Mouse (Mus musculus): ENCODE measurements around the gene Pacsin2.
"Not testable (repeated sequence)": the region's sequence is repeated elsewhere in the genome, so short reads cannot be mapped to it uniquely, and the experiment has no call there.

Gene Pacsin2

GRCm38 (mm10) chr15:83423589-83424384, 40.6 kb downstream of the Pacsin2 start:
- no peak for DNase-seq (ENCODE audit: low spot score)

- DNase-seq (ENCODE audit: low spot score), result no peak
These were observed 42.0 kb downstream of the Pacsin2 start for GRCm38 (mm10) chr15:83422299-83422981.

GRCm38 (mm10) chr15:83419562-83419961, 44.8 kb downstream of the Pacsin2 start:
- no peak for DNase-seq (ENCODE audit: low spot score)

GRCm38 (mm10) chr15:83418685-83419084, 45.7 kb downstream of the Pacsin2 start:
- DNase-seq (ENCODE audit: low spot score), result no peak

DNA sequence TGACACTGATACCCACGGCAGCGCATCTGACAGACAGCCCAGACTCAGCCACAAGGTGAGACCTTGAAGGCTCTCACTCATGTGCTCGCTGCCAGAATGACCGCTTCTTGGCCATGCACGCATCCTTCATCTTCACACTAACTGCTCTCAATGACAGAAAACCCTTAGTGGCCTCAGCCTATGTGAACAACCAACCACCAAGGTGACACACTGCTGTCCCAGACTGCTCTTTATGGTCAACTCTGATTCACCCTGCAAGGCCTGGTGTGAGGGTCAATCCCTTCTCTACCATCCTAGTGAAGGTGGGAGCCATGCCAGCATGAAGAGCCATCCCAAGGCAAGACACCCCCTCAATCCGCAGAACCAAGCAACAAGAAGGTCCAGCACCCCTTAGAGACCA, 46.5 kb downstream of the Pacsin2 start:
- no peak for DNase-seq (ENCODE audit: low spot score)

GRCm38 (mm10) chr15:83417407-83417806, 47.0 kb downstream of the Pacsin2 start:
- DNase-seq (ENCODE audit: low spot score), result peak; percentile 64

- DNase-seq (ENCODE audit: low spot score), result no peak
These were observed 49.0 kb downstream of the Pacsin2 start for GRCm38 (mm10) chr15:83415391-83415790.

DNA sequence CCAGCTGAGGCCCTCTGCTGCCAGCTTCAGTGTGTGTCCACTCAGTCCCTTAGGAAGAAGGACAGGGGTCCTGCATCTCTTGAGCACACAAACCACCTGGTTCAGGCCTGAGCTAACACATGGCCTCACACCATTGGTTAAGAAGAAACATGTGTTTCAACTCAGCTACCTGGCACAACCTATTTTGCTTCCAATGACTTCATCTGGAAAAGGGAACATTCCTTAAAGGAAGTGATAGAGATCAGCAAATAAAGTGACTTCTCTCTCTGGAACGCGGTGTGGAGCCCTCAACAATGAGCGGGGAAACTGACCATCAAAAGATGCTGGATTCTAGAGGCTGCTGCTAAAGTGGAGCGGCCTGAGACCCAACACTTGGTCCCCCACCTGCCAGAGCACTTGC, 52.8 kb downstream of the Pacsin2 start:
- no peak for DNase-seq (ENCODE audit: low spot score)

DNA sequence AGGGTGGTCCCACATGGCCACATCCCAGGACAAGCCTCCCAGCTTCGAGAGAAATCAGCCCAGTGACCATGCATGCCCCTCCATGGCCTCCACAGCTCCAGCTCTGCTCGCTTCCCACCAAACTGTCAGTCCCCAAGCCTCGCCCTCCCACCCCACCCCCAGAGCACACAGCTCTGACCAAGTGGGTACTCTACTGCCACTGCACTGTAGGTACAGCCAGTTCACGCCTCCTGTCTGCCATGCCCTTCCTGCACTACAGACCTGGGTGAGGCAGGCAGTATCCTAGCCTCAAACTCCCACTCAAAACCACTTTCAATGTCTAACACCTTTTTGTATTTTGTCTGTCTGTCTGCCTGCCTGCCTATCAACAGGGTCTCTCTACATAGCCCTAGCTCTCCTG, 53.7 kb downstream of the Pacsin2 start:
- DNase-seq (ENCODE audit: low spot score), result no peak

GRCm38 (mm10) chr15:83410270-83410669, 54.1 kb downstream of the Pacsin2 start:
- DNase-seq (ENCODE audit: low spot score), result no peak

- no peak for DNase-seq (ENCODE audit: low spot score)
These were observed 55.5 kb downstream of the Pacsin2 start for GRCm38 (mm10) chr15:83408692-83409442.

- DNase-seq (ENCODE audit: low spot score), result no peak
These were observed 56.2 kb downstream of the Pacsin2 start for GRCm38 (mm10) chr15:83408216-83408615.

DNA sequence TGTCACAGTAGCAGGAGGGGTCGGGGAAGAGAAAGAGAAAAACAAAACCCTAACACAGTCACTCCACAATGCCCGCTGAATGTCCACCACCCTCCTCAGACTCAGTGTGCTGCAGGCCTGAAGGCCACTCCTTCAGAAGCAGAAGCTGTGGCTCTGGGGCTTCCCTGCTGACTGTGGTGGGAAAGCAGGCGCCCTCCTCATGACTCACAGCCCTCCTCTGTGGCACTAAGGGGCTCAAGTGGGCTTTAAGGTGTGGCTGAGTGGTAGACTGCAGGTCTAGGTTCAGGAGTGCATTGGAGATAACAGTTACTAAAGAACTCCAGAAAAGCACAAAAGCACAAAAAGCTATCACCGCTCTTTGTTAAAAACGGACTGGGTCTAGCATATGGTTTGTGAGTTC, 56.9 kb downstream of the Pacsin2 start:
- no peak for DNase-seq (ENCODE audit: low spot score)

- DNase-seq (ENCODE audit: low spot score), result not testable (repeated sequence)
These were observed 58.5 kb downstream of the Pacsin2 start for GRCm38 (mm10) chr15:83405866-83406265.

- no peak for DNase-seq (ENCODE audit: low spot score)
These were observed 60.4 kb downstream of the Pacsin2 start for GRCm38 (mm10) chr15:83404008-83404407.

DNA sequence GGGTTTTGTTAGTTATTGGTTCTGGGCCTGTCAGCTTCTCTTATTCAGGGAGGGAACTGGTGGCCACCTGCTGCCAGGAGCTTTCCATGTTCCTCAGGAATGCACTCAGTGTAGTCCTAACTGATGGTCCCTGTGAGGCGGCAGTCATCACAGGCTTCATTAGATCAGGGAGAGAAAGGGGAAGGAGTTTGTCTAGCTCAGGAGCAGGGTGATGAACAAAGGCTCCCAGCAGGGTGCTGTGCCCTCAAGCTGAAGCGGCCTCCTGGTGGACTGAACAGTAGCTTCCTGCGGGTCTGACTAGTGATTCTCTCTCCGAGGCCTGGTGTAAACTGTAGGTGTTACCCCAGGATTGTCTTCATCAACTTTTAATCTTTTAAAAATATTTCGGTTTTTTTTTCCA, 61.4 kb downstream of the Pacsin2 start:
- DNase-seq (ENCODE audit: low spot score), result no peak

GRCm38 (mm10) chr15:83392722-83393121, 71.7 kb downstream of the Pacsin2 start:
- no peak for DNase-seq (ENCODE audit: low spot score)

- no peak for DNase-seq (ENCODE audit: low spot score)
These were observed 76.5 kb downstream of the Pacsin2 start for GRCm38 (mm10) chr15:83387911-83388310.

- DNase-seq (ENCODE audit: low spot score), result no peak
These were observed 80.8 kb downstream of the Pacsin2 start for GRCm38 (mm10) chr15:83383633-83384032.

GRCm38 (mm10) chr15:83383136-83383535, 81.3 kb downstream of the Pacsin2 start:
- DNase-seq (ENCODE audit: low spot score), result no peak

GRCm38 (mm10) chr15:83382467-83382866, 81.9 kb downstream of the Pacsin2 start:
- DNase-seq (ENCODE audit: low spot score), result no peak

GRCm38 (mm10) chr15:83377153-83377552, 87.3 kb downstream of the Pacsin2 start:
- DNase-seq (ENCODE audit: low spot score), result no peak

DNA sequence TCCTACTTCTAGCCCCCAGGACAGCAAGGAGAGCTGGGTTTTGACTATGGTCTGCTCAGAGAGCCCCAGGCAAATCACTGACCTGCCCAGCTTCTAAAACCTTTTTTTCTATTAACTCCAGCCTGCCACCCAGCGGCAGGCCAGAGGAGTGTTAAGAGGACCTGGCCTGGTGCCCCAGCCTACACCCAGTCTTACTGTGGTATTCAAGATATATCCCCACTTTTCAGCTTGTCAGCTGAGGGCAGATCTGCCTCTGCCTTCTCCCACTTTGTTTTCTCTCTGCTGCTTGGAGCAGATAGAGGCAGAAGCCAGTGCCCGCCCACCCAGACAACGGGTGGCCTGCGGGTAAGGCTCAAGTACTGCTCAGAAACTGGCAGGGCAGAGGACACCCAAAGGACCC, 89.3 kb downstream of the Pacsin2 start:
- peak; percentile 28 for DNase-seq (ENCODE audit: low spot score)
